Mouse (Mus musculus) neural tube, embryonic 12.5 days (tissue): ENCODE measurements around the gene Mier2. TPM values are rescaled to one million over a fixed set of nuclear protein-coding genes. Genes with fewer than 3 reads are reported as not detected.

Experiments
- ATAC-seq: fragments of 200-750 bp; cut with Nextera tagmentation; 2 replicates; pipeline ENCODE4 v1.8.0; 2017; ENCODE audit warnings: low read depth, mild to moderate bottlenecking, moderate TSS enrichment, moderate library complexity; ENCODE audit not compliant: low FRiP score
- H3K27ac ChIP-seq: fragments of 300-500 bp; sonication (generic); 2 replicates; pipeline ENCODE4 v1.5.1; 2016
- H3K27me3 ChIP-seq: fragments of 300-500 bp; sonication (generic); replicated peaks from 2 replicates; pipeline ENCODE4 v1.6.1; 2016; ENCODE audit warnings: mild to moderate bottlenecking
- H3K36me3 ChIP-seq: fragments of 300-500 bp; sonication (generic); 2 replicates; pipeline ENCODE4 v1.6.1; 2016; ENCODE audit warnings: mild to moderate bottlenecking
- H3K4me1 ChIP-seq: fragments of 300-500 bp; sonication (generic); 2 replicates; pipeline ENCODE4 v1.6.1; 2016
- H3K4me2 ChIP-seq: fragments of 300-500 bp; sonication (generic); replicated peaks from 2 replicates; pipeline ENCODE4 v1.6.1; 2016; ENCODE audit warnings: mild to moderate bottlenecking
- H3K4me3 ChIP-seq: fragments of 300-500 bp; sonication (generic); 2 replicates; pipeline ENCODE4 v1.5.1; 2016
- H3K9ac ChIP-seq: fragments of 300-500 bp; sonication (generic); 2 replicates; pipeline ENCODE4 v1.6.1; 2016; ENCODE audit warnings: mild to moderate bottlenecking
- H3K9me3 ChIP-seq: fragments of 300-500 bp; sonication (generic); 2 replicates; pipeline ENCODE4 v1.6.1; 2016; ENCODE audit warnings: mild to moderate bottlenecking
- WGBS: fragments of 180-500 bp; shearing (Covaris S2); methylation state at CpG from one replicate; pipeline ENCODE4 v1.1.7; 2016; 5-methylcytosine and 5-hydroxymethylcytosine counted together
- microRNA-seq: library from miRNA; unstranded; fragments of <30 nt; microRNA quantifications from one replicate; pipeline ENCODE4, GENCODE M21; 2017
- polyA plus RNA-seq: library from polyadenylated mRNA; unstranded; fragments of >200 nt; fragmentation: Nextera tagmentation; extraction: Ambion mirVana; gene quantifications from 2 replicates; pipeline ENCODE4 v1.2.1, GENCODE M21; 2016

The Mier2 gene
- polyA plus RNA-seq, 1 experiment from 2014 or later: 67.4 TPM

DNA sequence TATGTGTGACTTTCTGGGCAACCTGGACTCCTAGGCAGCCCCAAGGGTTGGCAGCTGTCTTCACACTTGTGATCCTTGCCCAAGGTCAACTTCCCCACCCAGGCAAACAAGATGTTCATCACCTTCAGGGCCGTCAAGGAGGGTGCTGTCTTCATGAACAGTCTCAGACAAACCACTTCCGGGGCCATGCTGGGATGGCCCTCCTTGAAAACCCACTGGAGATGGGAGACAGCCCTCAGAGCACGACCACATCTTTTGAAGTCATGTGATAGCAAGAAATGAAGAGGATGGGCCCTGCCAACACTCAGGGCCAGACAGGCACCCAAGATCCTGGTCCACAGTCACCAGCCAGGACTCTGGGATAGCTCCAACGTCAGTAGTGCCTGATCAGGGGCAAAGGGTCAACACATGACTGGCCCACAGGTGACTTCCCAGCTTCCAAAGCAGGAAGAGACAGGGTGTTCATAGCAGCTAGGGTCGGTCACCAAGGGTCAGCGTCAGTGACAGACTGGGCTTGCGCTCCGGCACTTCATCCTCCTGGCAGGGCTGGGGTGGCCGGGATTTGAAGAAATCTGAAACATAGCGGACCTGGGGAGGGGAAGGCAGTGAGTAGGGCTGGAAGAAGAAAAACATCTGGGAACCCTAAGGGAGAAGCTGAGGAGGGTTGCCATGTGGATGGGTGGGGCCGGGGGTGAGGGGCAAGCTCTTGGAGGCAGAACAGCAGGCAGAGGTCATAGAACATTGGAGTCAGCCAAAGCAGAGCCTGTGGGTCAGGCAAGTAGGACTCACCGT lies 28.1 kb downstream of the Mier2 start:
- ATAC-seq: no peak
- H3K9me3 ChIP-seq: no peaks in the 10 kb centered on the region
- H3K4me3 ChIP-seq: no peak overlapping the region
- no peak overlapping the region for H3K9ac ChIP-seq
- H3K4me1 ChIP-seq: no peaks in the 10 kb centered on the region
- 86% methylated on average over 12 of the region's 12 CpGs for WGBS
- H3K4me2 ChIP-seq: no peak overlapping the region
- no peaks in the 10 kb centered on the region for H3K27me3 ChIP-seq
- no peak overlapping the region for H3K27ac ChIP-seq
- 0 out of 2 replicates have a peak, but pooled peaks cover 4% of the 10 kb centered on the region for H3K36me3 ChIP-seq

DNA sequence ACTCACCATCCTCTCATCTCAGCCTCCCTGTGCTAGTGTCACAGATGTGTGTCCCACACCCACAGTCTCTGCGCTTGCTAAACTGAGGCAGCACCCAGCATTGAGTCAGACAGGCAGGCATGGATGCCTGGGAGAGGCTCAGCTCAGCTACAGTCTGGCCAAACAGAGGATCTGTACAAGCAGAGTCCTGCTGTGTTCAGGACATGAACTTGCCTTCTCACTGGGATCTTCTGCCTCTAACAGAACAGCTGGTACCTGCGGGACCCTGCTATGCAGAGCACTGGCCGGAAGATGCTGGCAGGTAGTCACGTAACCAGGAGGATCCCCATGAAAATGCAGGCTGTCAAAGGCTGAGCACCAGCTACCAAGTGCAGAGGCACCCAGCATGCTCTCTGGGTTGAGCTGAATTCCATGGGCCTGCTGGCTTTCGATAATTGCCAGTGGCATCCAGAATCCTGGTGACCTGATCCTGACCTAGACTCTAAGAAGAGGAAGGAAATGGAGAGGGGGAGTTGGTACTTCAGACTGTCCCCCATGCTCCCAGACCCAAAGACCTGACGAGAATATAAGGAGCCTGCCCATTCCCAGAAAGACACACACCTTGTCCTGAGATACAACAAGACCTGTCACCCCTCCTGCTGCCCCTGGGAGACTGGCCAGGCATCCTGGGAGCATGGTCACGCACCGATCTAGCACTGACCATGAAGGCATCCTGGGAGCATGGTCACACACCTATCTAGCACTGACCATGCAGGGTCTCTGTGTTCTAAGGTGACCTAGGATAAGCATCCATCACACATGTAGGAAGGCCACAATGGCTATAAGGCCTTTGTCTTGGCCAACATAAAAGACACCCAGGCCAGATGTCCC lies 29.3 kb downstream of the Mier2 start:
- no peaks in the 10 kb centered on the region for H3K27me3 ChIP-seq
- ATAC-seq: no peak
- H3K9me3 ChIP-seq: no peaks in the 10 kb centered on the region
- H3K36me3 ChIP-seq: 0 out of 2 replicates have a peak, but pooled peaks cover 4% of the 10 kb centered on the region
- H3K9ac ChIP-seq: no peak overlapping the region
- WGBS: 90% methylated on average over 8 of the region's 8 CpGs
- H3K4me2 ChIP-seq: no peak overlapping the region
- H3K4me1 ChIP-seq: no peaks in the 10 kb centered on the region
- no peak overlapping the region for H3K27ac ChIP-seq
- no peak overlapping the region for H3K4me3 ChIP-seq

DNA sequence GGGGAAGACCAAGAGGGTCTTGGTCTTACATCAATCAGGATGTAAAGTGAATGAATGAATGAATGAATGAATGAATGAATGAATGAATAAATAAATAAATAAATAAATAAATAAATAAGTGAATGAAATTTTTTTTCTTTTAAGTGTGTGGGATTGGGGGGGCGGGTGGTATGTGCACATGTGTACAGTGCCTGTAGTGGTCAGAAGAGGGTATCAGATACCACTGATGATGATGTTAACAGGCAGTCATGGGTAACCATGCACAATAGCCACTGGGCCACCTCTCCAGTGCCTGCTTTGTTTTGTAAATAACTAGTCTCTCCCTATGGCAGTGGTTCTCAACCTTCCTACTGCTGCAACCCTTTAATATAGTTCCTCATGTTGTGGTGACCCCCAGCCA lies 30.6 kb downstream of the Mier2 start:
- whole genome bisulfite sequencing: 80% methylated on average over 1 of the region's 1 CpGs
- no peaks in the 10 kb centered on the region for H3K27me3 ChIP-seq
- 0 out of 2 replicates have a peak, but pooled peaks cover 4% of the 10 kb centered on the region for H3K36me3 ChIP-seq

DNA sequence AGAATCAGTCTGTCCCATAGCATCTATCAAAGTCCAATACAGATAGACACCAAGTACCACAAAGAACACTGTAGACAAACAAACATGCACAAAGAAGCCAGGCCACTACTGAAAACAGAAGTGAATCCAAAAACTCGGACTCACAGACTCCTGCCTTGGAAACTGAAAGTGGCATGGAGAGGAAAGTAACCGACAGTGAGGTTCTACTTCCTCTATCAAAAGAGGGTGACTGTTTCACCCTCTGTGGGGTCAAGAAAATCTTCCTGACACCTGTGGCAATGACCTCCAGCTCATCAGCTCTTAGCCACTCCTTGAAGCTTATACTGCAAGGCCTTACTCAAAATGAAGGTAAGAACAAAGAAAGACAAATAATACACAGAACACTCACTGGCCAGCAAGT lies 48.3 kb downstream of the Mier2 start:
- no peak overlapping the region for H3K4me2 ChIP-seq
- no peak for ATAC-seq
- WGBS: 90% methylated on average over 2 of the region's 2 CpGs

More for the DNA sequence above, 30.6 kb downstream of the Mier2 start:
- Histone ChIP-seq H3K4me3 (no peak overlapping the region), H3K9ac (no peak overlapping the region), H3K27ac (no peak overlapping the region), H3K9me3 (no peaks in the 10 kb centered on the region), H3K4me2 (no peak overlapping the region), H3K4me1 (no peaks in the 10 kb centered on the region)
- ATAC-seq: no peak

DNA sequence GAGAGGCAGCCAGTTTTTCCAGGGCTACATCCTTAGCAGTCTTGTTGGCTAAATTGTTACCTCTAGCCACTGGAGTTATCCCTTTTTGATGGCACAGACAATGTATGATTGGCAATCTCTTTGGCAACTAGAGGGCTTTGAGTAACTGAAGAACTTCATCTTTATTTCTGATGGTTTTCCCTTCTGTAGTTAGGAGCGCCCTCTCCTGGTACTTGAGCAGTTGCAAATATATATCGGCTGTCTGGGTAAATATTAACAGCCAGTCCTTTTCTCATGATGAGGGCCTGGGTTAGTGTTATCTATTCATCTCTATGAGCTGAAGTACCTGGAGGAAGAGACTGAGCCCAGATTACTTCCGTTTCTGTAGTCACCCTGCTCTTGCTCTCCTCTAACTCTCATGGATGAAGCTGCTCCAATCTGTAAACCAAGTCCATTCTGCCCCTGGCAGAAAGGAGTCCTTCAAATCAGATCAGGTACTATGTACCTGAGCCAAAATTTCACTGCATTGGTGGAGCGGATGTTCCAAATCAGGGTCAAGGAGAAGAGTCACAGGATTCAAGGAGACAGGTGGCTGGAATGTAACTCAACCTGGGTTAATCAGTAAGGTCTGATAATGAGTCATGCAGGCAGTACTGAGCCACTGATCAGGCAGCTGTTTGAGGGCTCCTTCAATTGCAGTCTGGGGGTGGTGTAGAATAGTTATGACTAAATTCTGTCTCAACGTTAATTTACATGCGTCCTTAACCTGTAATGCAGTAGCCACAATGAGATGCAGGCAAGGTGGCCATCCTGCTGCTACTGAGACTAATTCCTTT lies 52.0 kb downstream of the Mier2 start:
- H3K27me3 ChIP-seq: no peaks in the 10 kb centered on the region
- H3K4me3 ChIP-seq: no peak overlapping the region
- no peak overlapping the region for H3K9ac ChIP-seq
- no peak overlapping the region for H3K27ac ChIP-seq
- no peak overlapping the region for H3K4me2 ChIP-seq
- no peaks in the 10 kb centered on the region for H3K4me1 ChIP-seq
- no peak for ATAC-seq
- WGBS: 69% methylated on average over 6 of the region's 6 CpGs
- H3K9me3 ChIP-seq: no peaks in the 10 kb centered on the region
- H3K36me3 ChIP-seq: no peaks in the 10 kb centered on the region

More for the DNA sequence above, 48.3 kb downstream of the Mier2 start:
- Histone ChIP-seq H3K27ac (no peak overlapping the region), H3K9ac (no peak overlapping the region), H3K27me3 (no peaks in the 10 kb centered on the region), H3K9me3 (no peaks in the 10 kb centered on the region), H3K4me1 (no peaks in the 10 kb centered on the region), H3K4me3 (no peak overlapping the region), H3K36me3 (no peaks in the 10 kb centered on the region)

DNA sequence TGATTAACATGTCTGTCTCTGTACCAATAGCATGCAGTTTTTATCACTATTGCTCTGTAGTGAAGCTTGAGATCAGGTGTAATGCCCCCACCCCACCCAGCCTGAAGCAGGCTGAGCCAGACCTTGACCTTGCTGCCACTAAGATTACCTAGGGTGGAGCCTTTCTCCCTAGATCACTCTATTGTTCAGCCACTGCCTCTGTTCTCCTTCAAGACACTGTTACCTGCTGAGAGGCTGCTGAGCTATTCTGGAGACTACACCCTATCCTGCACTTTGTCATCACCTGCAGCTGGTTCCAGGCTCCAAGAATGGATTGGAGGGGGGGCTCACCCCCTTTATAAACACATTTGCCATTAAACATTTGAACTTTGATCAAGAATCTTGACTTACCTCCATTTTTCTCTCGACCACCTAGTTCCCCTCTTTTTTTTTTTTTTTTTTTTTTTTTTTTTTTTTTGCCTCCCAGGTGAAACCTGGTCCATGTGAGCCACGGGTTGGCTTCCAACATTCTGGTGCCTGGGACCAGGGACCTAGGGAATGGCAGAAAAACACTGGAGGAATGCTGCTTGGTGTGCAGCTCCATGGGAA lies 58.2 kb downstream of the Mier2 start:
- no peak overlapping the region for H3K4me2 ChIP-seq
- H3K9me3 ChIP-seq: no peaks in the 10 kb centered on the region
- no peak for ATAC-seq
- H3K4me1 ChIP-seq: no peaks in the 10 kb centered on the region
- H3K36me3 ChIP-seq: no peaks in the 10 kb centered on the region
- H3K4me3 ChIP-seq: no peak overlapping the region
- no peak overlapping the region for H3K9ac ChIP-seq
- no peaks in the 10 kb centered on the region for H3K27me3 ChIP-seq
- WGBS: 56% methylated on average over 2 of the region's 2 CpGs
- H3K27ac ChIP-seq: no peak overlapping the region

DNA sequence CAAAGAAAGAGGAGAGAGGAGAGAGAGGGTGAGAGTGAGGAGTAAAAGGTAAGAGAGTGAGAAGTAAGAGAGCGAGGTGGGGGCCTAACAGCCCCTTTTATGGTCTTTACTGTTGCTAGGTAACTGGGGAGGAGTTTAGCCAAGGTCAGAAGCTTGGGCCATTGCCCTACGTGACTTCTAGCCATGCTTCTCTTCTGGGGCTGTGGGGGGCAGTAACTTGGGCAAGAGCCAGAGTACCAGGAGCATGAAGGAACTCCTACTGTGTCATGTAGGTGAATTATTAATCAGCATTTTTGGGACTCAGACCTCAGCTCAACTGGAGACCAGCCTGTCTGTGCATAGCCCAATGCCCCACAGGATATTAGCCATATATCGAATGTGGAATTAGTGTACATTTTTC lies 59.1 kb downstream of the Mier2 start:
- Histone ChIP-seq H3K9me3 (no peaks in the 10 kb centered on the region), H3K27me3 (no peaks in the 10 kb centered on the region), H3K9ac (no peak overlapping the region), H3K4me3 (no peak overlapping the region), H3K4me2 (no peak overlapping the region), H3K27ac (no peak overlapping the region), H3K36me3 (no peaks in the 10 kb centered on the region), H3K4me1 (no peaks in the 10 kb centered on the region)
- 60% methylated on average over 3 of the region's 3 CpGs for WGBS
- no peak for ATAC-seq

Small RNA genes lying within 50 kb of the gene (microRNA-seq; reads per million reads assigned to microRNA genes)
- gene Mir6909: not detected

Other genes starting within 250 kb of the Mier2 start
- not detected in 2 replicates for gene Vmn2r82, start 198.7 kb downstream of the Mier2 start, polyA plus RNA-seq
- gene Vmn2r83, start 86.5 kb downstream of the Mier2 start, polyA plus RNA-seq: not detected in 2 replicates
- gene Plpp2, start 21.4 kb downstream of the Mier2 start, polyA plus RNA-seq: 16.2 and 17.9 TPM in 2 replicates
- gene Theg, start 32.1 kb upstream of the Mier2 start, polyA plus RNA-seq: not detected in 2 replicates
- 0.09 TPM in 1 of 2 replicates, not detected in the other for gene C2cd4c, start 58.8 kb upstream of the Mier2 start, polyA plus RNA-seq
- gene Shc2, start 82.7 kb upstream of the Mier2 start, polyA plus RNA-seq: 35.5 and 43.9 TPM in 2 replicates
- not detected in 2 replicates for gene Odf3l2, start 90.5 kb upstream of the Mier2 start, polyA plus RNA-seq
- 1.1 and 2.0 TPM in 2 replicates for gene Madcam1, start 109.4 kb upstream of the Mier2 start, polyA plus RNA-seq
- 75.2 and 79.6 TPM in 2 replicates for gene Tpgs1, start 114.2 kb upstream of the Mier2 start, polyA plus RNA-seq
- 136 and 141 TPM in 2 replicates for gene Cdc34, start 127.0 kb upstream of the Mier2 start, polyA plus RNA-seq
- 0.65 and 1.4 TPM in 2 replicates for gene Gzmm, start 133.8 kb upstream of the Mier2 start, polyA plus RNA-seq
- gene Bsg, start 149.3 kb upstream of the Mier2 start, polyA plus RNA-seq: 634 and 639 TPM in 2 replicates
- gene Hcn2, start 161.4 kb upstream of the Mier2 start, polyA plus RNA-seq: 0.61 and 0.79 TPM in 2 replicates
- 44.7 and 44.9 TPM in 2 replicates for gene Polrmt, start 191.4 kb upstream of the Mier2 start, polyA plus RNA-seq
- 0.55 and 1.2 TPM in 2 replicates for gene Fgf22, start 199.9 kb upstream of the Mier2 start, polyA plus RNA-seq
- gene Rnf126, start 211.8 kb upstream of the Mier2 start, polyA plus RNA-seq: 115 and 118 TPM in 2 replicates
- gene Fstl3, start 222.1 kb upstream of the Mier2 start, polyA plus RNA-seq: 1.5 and 2.0 TPM in 2 replicates
- gene Prss57, start 235.8 kb upstream of the Mier2 start, polyA plus RNA-seq: 0.16 and 0.42 TPM in 2 replicates
- 196 and 205 TPM in 2 replicates for gene Palm, start 238.4 kb upstream of the Mier2 start, polyA plus RNA-seq